Comparison of ENCODE assay signal across 20 mouse cellular contexts in genomic region chr2:167960584-167960983, GRCm38 (mm10). TPM values are rescaled to one million over a fixed set of nuclear protein-coding genes. Genes with fewer than 3 reads are reported as not detected.
DNase-seq lines count a peak whose midpoint lies in the region; ATAC-seq and TF ChIP-seq lines count a peak whose summit lies in the region.
"Had no signal": no experiment of that assay in that cellular context is flagged by ENCODE, and none has a peak within 500 bp of the region (broad histone marks: within the 10 kb centered on the region; RNA-seq: fewer than 3 reads in every experiment).

No protein-coding gene starts in this region.

- no peak overlapping the region for H3K4me2 ChIP-seq in liver, embryonic 16.5 days (ENCODE audit: low read depth, low read length)
- H3K4me2 ChIP-seq: forebrain, embryonic 12.5 days; hindbrain, embryonic 12.5 days; midbrain, embryonic 12.5 days had no signal

- H3K27ac ChIP-seq in heart, adult 2 months: no peak overlapping the region
- peak overlapping the region; percentile 74 for H3K27ac ChIP-seq in layer of hippocampus, adult 2 months
- peak overlapping the region; percentile 34; the same call in 1 of the 2 replicates for H3K27ac ChIP-seq in ES-E14 (ENCODE audit: insufficient read depth, low read depth, low read length, poor library complexity, severe bottlenecking)
- peak overlapping the region; percentile 84 for H3K27ac ChIP-seq in liver, embryonic 16.5 days (ENCODE audit: low read length)
- H3K27ac ChIP-seq: forebrain, embryonic 12.5 days; hindbrain, embryonic 12.5 days; midbrain, embryonic 12.5 days; stomach, postnatal 0 days had no signal

- intact Hi-C loops in heart, adult 2 months (cut with DNase I): no loop called here
- intact Hi-C loops in left cerebral cortex, postnatal 25 days (cut with DNase I): no loop called here

- in situ Hi-C loops in ES-E14 (cut with MboI; ENCODE audit: low sequenced_read_pairs in 2 of 2, unreplicated experiment in 2 of 2): no loop called here

- H3K9me3 ChIP-seq in ES-E14 (ENCODE audit: control insufficient read depth, insufficient read depth, low read depth, low read length): no peaks in the 10 kb centered on the region
- H3K9me3 ChIP-seq in liver, embryonic 16.5 days (replicated peaks; ENCODE audit: control insufficient read depth, low read length): no peaks in the 10 kb centered on the region
- H3K9me3 ChIP-seq: forebrain, embryonic 12.5 days; hindbrain, embryonic 12.5 days; midbrain, embryonic 12.5 days had no signal

- H3K36me3 ChIP-seq in heart, adult 2 months (ENCODE audit: control insufficient read depth, insufficient read depth, low read length): peaks cover 10% of the 10 kb centered on the region; the same call in 1 of the 2 replicates
- peaks cover 9% of the 10 kb centered on the region; the same call in 1 of the 2 replicates for H3K36me3 ChIP-seq in ES-E14 (ENCODE audit: control insufficient read depth, insufficient read depth, low read length, poor library complexity, severe bottlenecking)
- no peaks in the 10 kb centered on the region; the same call in 1 of the 2 replicates for H3K36me3 ChIP-seq in liver, embryonic 16.5 days (ENCODE audit: control insufficient read depth, insufficient read depth)

- H3K9ac ChIP-seq in heart, adult 2 months (ENCODE audit: low read depth, low read length): no peak overlapping the region
- H3K9ac ChIP-seq in ES-E14 (ENCODE audit: insufficient read depth, low read depth, low read length, poor library complexity, severe bottlenecking): no peak overlapping the region
- H3K9ac ChIP-seq in liver, embryonic 16.5 days (ENCODE audit: low read depth, low read length): no peak overlapping the region
- H3K9ac ChIP-seq: forebrain, embryonic 12.5 days; hindbrain, embryonic 12.5 days; midbrain, embryonic 12.5 days had no signal

- 75% methylated on average over 8 of the region's 8 CpGs for WGBS in heart, adult 2 months
- 80% methylated on average over 8 of the region's 8 CpGs for WGBS in liver, embryonic 16.5 days (ENCODE audit: insufficient replicate concordance)

- no peaks in the 10 kb centered on the region for H3K27me3 ChIP-seq in heart, adult 2 months (ENCODE audit: control insufficient read depth, insufficient read depth, low read length)
- no peaks in the 10 kb centered on the region for H3K27me3 ChIP-seq in liver, embryonic 16.5 days (ENCODE audit: control insufficient read depth, insufficient read depth, low read depth, low read length)
- H3K27me3 ChIP-seq: forebrain, embryonic 12.5 days; hindbrain, embryonic 12.5 days; midbrain, embryonic 12.5 days had no signal

- TF ChIP-seq EP300 in heart, adult 2 months (IDR thresholded peaks at IDR 0.05; ENCODE audit: insufficient read depth, low read depth, low read length): no peak

- H3K4me1 ChIP-seq in heart, adult 2 months (ENCODE audit: control insufficient read depth, insufficient read depth, low read length): peaks cover 28% of the 10 kb centered on the region
- H3K4me1 ChIP-seq in ES-E14 (ENCODE audit: control insufficient read depth in 2 of 2, insufficient read depth in 2 of 2, low read length in 2 of 2, poor library complexity in 1 of 2): peaks cover 0 to 6% of the 10 kb centered on the region in 2 experiments; a peak in 2 of 4 replicates
- H3K4me1 ChIP-seq in liver, embryonic 16.5 days (ENCODE audit: control insufficient read depth, low read depth, low read length): peaks cover 26% of the 10 kb centered on the region

- no peak for TF ChIP-seq POLR2A in heart, adult 2 months (IDR thresholded peaks at IDR 0.05; ENCODE audit: insufficient read depth, low read depth, low read length)

- H3K79me2 ChIP-seq in heart, adult 2 months (replicated peaks; ENCODE audit: control insufficient read depth, insufficient read depth, low read length): no peaks in the 10 kb centered on the region

- ATAC-seq in liver, embryonic 16.5 days (ENCODE audit: low read depth): no peak

- no peak for TF ChIP-seq CTCF in heart, adult 2 months (IDR thresholded peaks at IDR 0.05)
- no peak for TF ChIP-seq CTCF in layer of hippocampus, adult 2 months (conservative IDR thresholded peaks at IDR 0.05)

- peak; percentile 91 for DNase-seq in heart, adult 11 months
- no peak for DNase-seq in heart, adult 2 months
- no peak for DNase-seq in layer of hippocampus, adult 2 months (ENCODE audit: low spot score in 2 of 2)
- no peak for DNase-seq in layer of hippocampus, adult 8-10 months (ENCODE audit: low spot score in 2 of 2)
- DNase-seq in ES-E14 (ENCODE audit: low read depth, low spot score): no peak
- DNase-seq in cerebellum, adult 18-20 months: no peak
- DNase-seq in left cerebral cortex, postnatal 25 days (ENCODE audit: low spot score in 2 of 2): no peak
- DNase-seq: adrenal gland, postnatal 36 days; cerebellum, adult 9-10 months; gastrocnemius, postnatal 25 days; kidney, adult 8-10 months; layer of hippocampus, adult 9-11 months; lung, adult 2 months; lung, postnatal 4 days; right cerebral cortex, postnatal 25 days had no signal

- no peak overlapping the region for H3K4me3 ChIP-seq in heart, adult 2 months
- H3K4me3 ChIP-seq in layer of hippocampus, adult 2 months: no peak overlapping the region
- no peak overlapping the region for H3K4me3 ChIP-seq in ES-E14 (ENCODE audit: insufficient read depth in 1 of 2, low read depth in 1 of 2, low read length in 2 of 2, poor library complexity in 1 of 2, severe bottlenecking in 1 of 2)
- H3K4me3 ChIP-seq in liver, embryonic 16.5 days (ENCODE audit: low read depth, low read length): no peak overlapping the region
- H3K4me3 ChIP-seq: forebrain, embryonic 12.5 days; hindbrain, embryonic 12.5 days; midbrain, embryonic 12.5 days had no signal

TF ChIP-seq in ES-E14, 5 proteins besides CTCF, POLR2A, EP300 and RAD21:
- TF ChIP-seq CHD2 (IDR thresholded peaks at IDR 0.05; ENCODE audit: low read depth, low read length) (no peak), ZNF384 (IDR thresholded peaks at IDR 0.05; ENCODE audit: low read depth, low read length) (no peak), ZC3H11A (IDR thresholded peaks at IDR 0.05; ENCODE audit: borderline replicate concordance, low read depth, low read length) (no peak), HCFC1 (IDR thresholded peaks at IDR 0.05; ENCODE audit: borderline replicate concordance, insufficient read depth, low read length) (no peak), MAFK (IDR thresholded peaks at IDR 0.05; ENCODE audit: insufficient read depth, low read depth, low read length) (no peak)

RNA-seq across cellular contexts. Expression of gene Ptpn1, which starts 28.7 kb away (rescaled TPM):
- 10 to 100 TPM; 21.4 to 23.2 TPM for total RNA-seq in heart, adult 2 months (2021)
- 15.7 and 17.6 TPM in 2 replicates for polyA plus RNA-seq in heart, adult 2 months (2012; rRNA removed)
- 10 to 100 TPM; 56.3 to 64.4 TPM for total RNA-seq in layer of hippocampus, adult 2 months (2021)
- total RNA-seq in layer of hippocampus, adult 8-10 months (2022): 10 to 100 TPM; 56.2 to 59.7 (median 58.3) TPM
- total RNA-seq in ES-E14 (2012; rRNA removed): 31.1 and 39.9 TPM in 2 replicates
- polyA plus RNA-seq in liver, embryonic 16.5 days (2015; fragmentation: Nextera tagmentation; extraction: Ambion mirVana): 22.0 and 22.4 TPM in 2 replicates
- total RNA-seq in left cerebral cortex, postnatal 25 days (2021): 10 to 100 TPM; 56.4 to 59.5 TPM

RNA-seq across cellular contexts. Expression of gene Ripor3, which starts 49.8 kb away (rescaled TPM):
- under 1 TPM; 0.21 to 0.36 TPM for total RNA-seq in heart, adult 2 months (2021)
- polyA plus RNA-seq in heart, adult 2 months (2012; rRNA removed): 0.79 and 1.5 TPM in 2 replicates
- under 1 TPM; 0.29 to 0.31 TPM for total RNA-seq in layer of hippocampus, adult 2 months (2021)
- total RNA-seq in layer of hippocampus, adult 8-10 months (2022): under 1 TPM; 0.14 to 0.18 (median 0.17) TPM
- total RNA-seq in ES-E14 (2012; rRNA removed): 0.32 and 0.98 TPM in 2 replicates
- 0.81 and 1.2 TPM in 2 replicates for polyA plus RNA-seq in liver, embryonic 16.5 days (2015; fragmentation: Nextera tagmentation; extraction: Ambion mirVana)
- under 1 TPM; 0.44 to 0.48 TPM for total RNA-seq in left cerebral cortex, postnatal 25 days (2021)
